Mouse (Mus musculus) midbrain, postnatal 0 days (tissue): ENCODE measurements at regions not wholly inside any gene's neighbourhood (a gene's known extent, or its start where the extent isn't known, plus 50 kb on each side); places are given as distances from the start of the nearest gene placed in this dataset.

Source experiments
- ATAC-seq: fragments of 200-750 bp; cut with Nextera tagmentation; 2 replicates; pipeline ENCODE4 v1.8.0; 2017; ENCODE audit warnings: moderate number of reproducible peaks, mild to moderate bottlenecking, moderate TSS enrichment, moderate library complexity; ENCODE audit not compliant: low FRiP score
- DNase-seq: peaks from one replicate; pipeline ENCODE4 v3.0.0-alpha.2; 2015; ENCODE audit warnings: low spot score
- H3K27ac ChIP-seq: fragments of 300-500 bp; sonication (generic); 2 replicates; pipeline ENCODE4 v1.5.1; 2014; ENCODE audit warnings: low read depth, mild to moderate bottlenecking, low read length, mixed read lengths
- H3K27me3 ChIP-seq: fragments of 300-500 bp; sonication (generic); 2 replicates; pipeline ENCODE4 v1.6.1; 2014; ENCODE audit warnings: low read length, control low read depth, mixed read lengths; ENCODE audit not compliant: insufficient read depth
- H3K36me3 ChIP-seq: fragments of 300-500 bp; sonication (generic); 2 replicates; pipeline ENCODE4 v1.6.1; 2014; ENCODE audit warnings: low read length, control low read depth, mixed read lengths; ENCODE audit not compliant: insufficient read depth
- H3K4me1 ChIP-seq: fragments of 300-500 bp; sonication (generic); 2 replicates; pipeline ENCODE4 v1.6.1; 2014; ENCODE audit warnings: mild to moderate bottlenecking, control low read depth, antibody characterized with exemption, low read length, mixed read lengths; ENCODE audit not compliant: insufficient read depth
- H3K4me2 ChIP-seq: fragments of 300-500 bp; sonication (generic); 2 replicates; pipeline ENCODE4 v1.6.1; 2014; ENCODE audit warnings: low read depth, mild to moderate bottlenecking, low read length, mixed read lengths; ENCODE audit not compliant: poor library complexity, severe bottlenecking
- H3K4me3 ChIP-seq: fragments of 300-500 bp; sonication (generic); 2 replicates; pipeline ENCODE4 v1.5.1; 2014; ENCODE audit warnings: low read depth, mild to moderate bottlenecking, low read length, moderate library complexity
- H3K9ac ChIP-seq: fragments of 300-500 bp; sonication (generic); replicated peaks from 2 replicates; pipeline ENCODE4 v1.6.1; 2014; ENCODE audit warnings: mild to moderate bottlenecking, low read length, moderate library complexity, mixed read lengths; ENCODE audit not compliant: poor library complexity, severe bottlenecking
- H3K9me3 ChIP-seq: fragments of 300-500 bp; sonication (generic); 2 replicates; pipeline ENCODE4 v1.6.1; 2016; ENCODE audit warnings: low read length, control low read depth
- CTCF ChIP-seq: IDR thresholded peaks from 2 replicates; pipeline ENCODE4 v1.5.1; 2016; ENCODE audit warnings: antibody characterized with exemption, mild to moderate bottlenecking
- WGBS: fragments of 180-500 bp; shearing (Covaris S2); extraction: QIAGEN DNeasy Blood & Tissue Kit; methylation state at CpG from one replicate; pipeline ENCODE4 v1.1.7; 2014; 5-methylcytosine and 5-hydroxymethylcytosine counted together

DNA sequence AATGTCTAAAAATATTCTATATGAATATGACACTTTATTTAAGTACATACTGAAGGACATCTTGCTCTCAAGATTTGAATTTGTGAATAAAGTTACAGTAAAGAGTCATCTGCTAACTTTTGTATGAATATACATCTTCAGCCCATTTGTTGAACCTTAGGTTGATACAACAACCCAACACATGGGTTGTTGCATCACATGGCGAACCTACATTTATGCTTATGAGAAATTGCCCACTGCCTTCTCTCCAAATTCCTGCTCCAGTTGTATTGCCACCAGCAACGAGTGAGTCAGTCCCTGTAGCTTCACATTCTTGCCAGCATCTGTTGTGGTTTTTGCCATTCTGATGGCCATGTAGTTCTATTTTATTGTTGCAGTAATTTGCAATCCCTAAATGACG lies 2023.7 kb upstream of the 5930422O12Rik start:
- H3K4me3 ChIP-seq, result no peak overlapping the region
- no peak for DNase-seq
- no peaks in the 10 kb centered on the region for H3K36me3 ChIP-seq
- no peaks in the 10 kb centered on the region for H3K9me3 ChIP-seq
- no peak overlapping the region for H3K4me2 ChIP-seq
- ATAC-seq, result no peak
- H3K27me3 ChIP-seq, result no peaks in the 10 kb centered on the region
- H3K27ac ChIP-seq, result no peak overlapping the region
- 86% methylated on average over 3 of the region's 3 CpGs for WGBS
- no peak overlapping the region for H3K9ac ChIP-seq
- no peaks in the 10 kb centered on the region for H3K4me1 ChIP-seq
- no peak for TF ChIP-seq CTCF

DNA sequence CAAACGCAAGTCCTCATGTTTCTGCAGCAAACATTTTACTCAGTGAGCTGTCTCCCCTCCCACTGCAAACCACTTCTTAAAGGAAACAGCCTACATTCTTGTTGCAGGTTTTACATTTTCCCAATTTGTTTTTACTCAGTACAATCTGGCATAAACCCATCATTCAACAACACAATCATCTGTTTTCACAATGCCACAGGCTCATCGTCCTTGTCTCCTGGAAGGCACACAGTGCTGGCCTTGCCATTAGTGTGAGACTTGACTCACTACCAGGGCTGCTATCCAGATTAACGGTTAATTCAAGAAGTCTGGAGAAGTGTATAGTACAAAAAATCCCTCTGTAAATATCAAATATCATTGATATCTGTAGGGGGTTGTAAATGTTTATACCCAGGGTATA lies 2006.3 kb upstream of the 5930422O12Rik start:
- no peak overlapping the region for H3K4me2 ChIP-seq
- no peak overlapping the region for H3K4me3 ChIP-seq
- H3K36me3 ChIP-seq, result no peaks in the 10 kb centered on the region
- WGBS, result 68% methylated on average over 3 of the region's 3 CpGs
- no peak overlapping the region for H3K27ac ChIP-seq
- no peaks in the 10 kb centered on the region for H3K27me3 ChIP-seq
- H3K9ac ChIP-seq, result no peak overlapping the region
- H3K9me3 ChIP-seq, result no peaks in the 10 kb centered on the region
- no peaks in the 10 kb centered on the region for H3K4me1 ChIP-seq
- ATAC-seq (no peak), DNase-seq (no peak)
- TF ChIP-seq CTCF, result no peak

DNA sequence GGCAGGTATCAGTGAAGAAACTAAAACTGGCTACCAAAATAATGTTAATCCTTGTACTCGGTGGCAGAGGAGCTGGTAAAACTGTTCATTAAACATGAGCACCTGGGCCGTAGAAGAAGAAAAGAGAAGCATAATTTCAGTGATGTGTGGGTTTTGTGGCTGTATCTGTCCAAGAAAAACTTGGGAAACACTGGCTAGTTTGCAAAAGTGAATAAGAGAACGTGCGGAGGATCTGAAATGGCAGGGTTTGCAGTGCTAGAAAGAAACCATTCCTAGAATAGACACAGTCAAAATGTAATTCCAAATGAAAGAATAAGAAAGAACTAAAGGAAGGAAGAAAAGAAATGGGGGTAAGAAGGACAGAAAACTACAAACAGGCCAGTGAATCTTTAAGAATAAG lies 2000.8 kb upstream of the 5930422O12Rik start:
- no peak overlapping the region for H3K4me2 ChIP-seq
- H3K4me3 ChIP-seq, result no peak overlapping the region
- H3K36me3 ChIP-seq, result no peaks in the 10 kb centered on the region
- no peak overlapping the region for H3K9ac ChIP-seq
- DNase-seq, result no peak
- TF ChIP-seq CTCF, result no peak
- no peaks in the 10 kb centered on the region for H3K9me3 ChIP-seq
- no peak for ATAC-seq
- H3K27ac ChIP-seq, result no peak overlapping the region
- no peaks in the 10 kb centered on the region for H3K4me1 ChIP-seq
- WGBS, result 90% methylated on average over 4 of the region's 4 CpGs
- H3K27me3 ChIP-seq, result no peaks in the 10 kb centered on the region

DNA sequence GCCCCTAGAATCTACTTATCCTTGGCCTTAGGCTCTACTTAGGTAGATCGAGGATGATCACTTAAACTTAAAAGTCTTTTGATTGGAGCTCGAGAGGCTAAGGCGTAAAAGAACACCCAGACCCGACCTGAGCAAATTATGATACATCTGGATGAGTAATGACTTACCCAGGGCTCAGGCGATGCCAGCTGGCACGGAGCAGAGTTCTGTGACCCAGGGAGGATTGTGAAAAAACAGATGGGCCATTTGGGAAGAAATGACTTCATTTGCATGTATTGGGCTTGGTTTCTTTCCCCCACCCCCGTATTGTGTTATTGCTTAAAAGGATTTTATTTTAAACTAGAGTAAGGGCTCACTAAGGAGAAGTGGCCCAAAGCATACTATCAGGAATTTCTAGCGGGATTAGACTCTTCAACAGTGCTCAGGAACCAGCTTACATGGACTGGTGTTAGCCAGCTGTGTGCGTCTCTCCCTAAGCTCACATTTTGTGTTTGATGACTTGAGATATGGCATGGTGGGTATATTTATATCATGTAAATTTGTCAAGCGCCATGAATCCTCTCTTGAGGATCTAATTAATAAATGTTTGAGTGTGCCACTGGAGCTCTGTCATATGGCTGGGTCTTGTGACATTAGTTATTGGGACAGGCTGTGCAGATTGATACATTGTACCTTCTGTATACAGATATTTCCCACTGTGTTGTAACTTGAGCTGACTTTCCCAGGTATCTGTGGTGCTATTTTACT lies 1991.9 kb upstream of the 5930422O12Rik start:
- 85% methylated on average over 10 of the region's 10 CpGs for WGBS
- Histone ChIP-seq H3K9me3 (no peaks in the 10 kb centered on the region), H3K36me3 (no peaks in the 10 kb centered on the region), H3K9ac (no peak overlapping the region), H3K4me2 (no peak overlapping the region), H3K4me1 (no peaks in the 10 kb centered on the region), H3K27me3 (no peaks in the 10 kb centered on the region), H3K27ac (no peak overlapping the region), H3K4me3 (no peak overlapping the region)
- no peak for TF ChIP-seq CTCF
- peak; percentile 14 for DNase-seq
- no peak for ATAC-seq

DNA sequence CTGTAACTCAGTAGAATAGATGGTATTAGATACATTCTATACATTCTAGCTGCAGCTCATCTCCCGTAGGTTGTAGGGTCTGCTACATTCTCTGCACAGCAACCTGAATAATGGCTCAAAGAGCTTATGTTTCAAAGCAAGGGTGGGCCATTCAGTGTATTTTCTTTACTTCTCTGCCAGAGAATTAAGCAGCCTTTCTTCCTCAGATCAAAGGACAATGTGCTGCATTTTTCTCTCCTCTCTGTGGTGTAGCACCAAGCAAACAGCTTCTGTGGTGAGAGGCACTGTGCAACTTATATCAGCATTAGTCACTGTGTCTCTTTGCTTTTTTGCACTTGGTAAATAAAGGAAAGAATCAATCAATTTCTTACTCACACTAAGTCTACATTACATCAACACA lies 1983.7 kb upstream of the 5930422O12Rik start:
- 24% methylated on average over 1 of the region's 1 CpGs for WGBS
- H3K4me2 ChIP-seq, result no peak overlapping the region
- H3K27ac ChIP-seq, result no peak overlapping the region
- H3K4me1 ChIP-seq, result no peaks in the 10 kb centered on the region
- H3K9me3 ChIP-seq, result no peaks in the 10 kb centered on the region
- H3K9ac ChIP-seq, result no peak overlapping the region
- DNase-seq, result no peak
- TF ChIP-seq CTCF, result no peak
- H3K27me3 ChIP-seq, result no peaks in the 10 kb centered on the region
- ATAC-seq, result no peak
- H3K36me3 ChIP-seq, result no peaks in the 10 kb centered on the region
- no peak overlapping the region for H3K4me3 ChIP-seq

DNA sequence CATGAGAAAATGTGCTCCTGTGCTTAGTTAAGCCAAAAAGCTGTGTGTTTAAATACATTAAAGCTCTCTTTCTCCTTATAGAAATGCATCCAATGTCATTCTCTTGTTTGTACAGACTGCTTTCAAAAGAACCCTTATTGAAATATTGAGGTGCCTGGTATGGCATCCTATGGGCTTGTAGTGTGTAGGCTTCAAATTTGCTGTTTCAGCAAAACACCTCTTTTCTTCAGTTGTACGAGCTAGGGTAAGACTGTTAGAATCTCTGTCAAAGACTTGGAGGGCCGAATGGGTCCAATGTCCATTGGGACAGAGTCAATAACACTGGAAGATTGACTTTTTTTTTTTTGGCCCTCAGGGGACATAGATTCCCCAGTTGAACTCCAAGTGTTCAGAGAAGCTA lies 1980.5 kb upstream of the 5930422O12Rik start:
- no peaks in the 10 kb centered on the region for H3K36me3 ChIP-seq
- no peak for ATAC-seq
- WGBS, result 76% methylated on average over 2 of the region's 2 CpGs
- no peak for TF ChIP-seq CTCF
- H3K4me2 ChIP-seq, result no peak overlapping the region
- no peak overlapping the region for H3K27ac ChIP-seq
- no peaks in the 10 kb centered on the region for H3K27me3 ChIP-seq
- no peak overlapping the region for H3K9ac ChIP-seq
- no peak for DNase-seq
- no peak overlapping the region for H3K4me3 ChIP-seq
- H3K4me1 ChIP-seq, result no peaks in the 10 kb centered on the region
- no peaks in the 10 kb centered on the region for H3K9me3 ChIP-seq
